Mouse (Mus musculus) forebrain, embryonic 15.5 days (tissue): ENCODE measurements at regions not wholly inside any gene's neighbourhood (a gene's known extent, or its start where the extent isn't known, plus 50 kb on each side); places are given as distances from the start of the nearest gene placed in this dataset.

Experiments
- ATAC-seq: fragments of 200-750 bp; cut with Nextera tagmentation; replicated peaks from 2 replicates; pipeline ENCODE4 v1.8.0; 2017; ENCODE audit warnings: mild to moderate bottlenecking, moderate TSS enrichment, moderate library complexity
- H3K27ac ChIP-seq: fragments of 300-500 bp; sonication (generic); replicated peaks from 2 replicates; pipeline ENCODE4 v1.5.1; 2015; ENCODE audit warnings: mild to moderate bottlenecking, inconsistent platforms
- H3K27me3 ChIP-seq: fragments of 300-500 bp; sonication (generic); 2 replicates; pipeline ENCODE4 v1.6.1; 2015; ENCODE audit warnings: inconsistent platforms
- H3K36me3 ChIP-seq: fragments of 300-500 bp; sonication (generic); 2 replicates; pipeline ENCODE4 v1.6.1; 2015; ENCODE audit warnings: mild to moderate bottlenecking, inconsistent platforms
- H3K4me1 ChIP-seq: fragments of 300-500 bp; sonication (generic); 2 replicates; pipeline ENCODE4 v1.6.1; 2015; ENCODE audit warnings: inconsistent platforms
- H3K4me2 ChIP-seq: fragments of 300-500 bp; sonication (generic); replicated peaks from 2 replicates; pipeline ENCODE4 v1.6.1; 2015; ENCODE audit warnings: mild to moderate bottlenecking, inconsistent platforms
- H3K4me3 ChIP-seq: fragments of 300-500 bp; sonication (generic); 2 replicates; pipeline ENCODE4 v1.5.1; 2015; ENCODE audit warnings: mild to moderate bottlenecking, inconsistent platforms
- H3K9ac ChIP-seq: fragments of 300-500 bp; sonication (generic); replicated peaks from 2 replicates; pipeline ENCODE4 v1.6.1; 2015; ENCODE audit warnings: mild to moderate bottlenecking, inconsistent platforms
- H3K9me3 ChIP-seq: fragments of 300-500 bp; sonication (generic); 2 replicates; pipeline ENCODE4 v1.6.1; 2016; ENCODE audit warnings: inconsistent platforms
- WGBS: fragments of 180-500 bp; shearing (Covaris S2); methylation state at CpG from one replicate; pipeline ENCODE4 v1.1.7; 2015; ENCODE audit warnings: mixed read lengths; 5-methylcytosine and 5-hydroxymethylcytosine counted together

GRCm38 (mm10) chr1:102628061-102628460, 2140.3 kb upstream of the Cdh20 start:
- no peak overlapping the region for H3K9ac ChIP-seq
- H3K4me1 ChIP-seq, result no peaks in the 10 kb centered on the region
- H3K27me3 ChIP-seq, result no peaks in the 10 kb centered on the region
- H3K9me3 ChIP-seq, result no peaks in the 10 kb centered on the region
- no peak overlapping the region for H3K4me2 ChIP-seq
- H3K27ac ChIP-seq, result no peak overlapping the region
- no peak overlapping the region for H3K4me3 ChIP-seq
- WGBS, result 76% methylated on average over 7 of the region's 7 CpGs
- H3K36me3 ChIP-seq, result no peaks in the 10 kb centered on the region
- ATAC-seq, result peak; percentile 98

- Histone ChIP-seq H3K27me3 (no peaks in the 10 kb centered on the region), H3K4me3 (no peak overlapping the region), H3K4me1 (no peaks in the 10 kb centered on the region), H3K4me2 (no peak overlapping the region), H3K36me3 (no peaks in the 10 kb centered on the region), H3K9me3 (no peaks in the 10 kb centered on the region), H3K27ac (no peak overlapping the region), H3K9ac (no peak overlapping the region)
- WGBS, result 53% methylated on average over 1 of the region's 1 CpGs
- no peak for ATAC-seq
These were observed 2123.9 kb upstream of the Cdh20 start for GRCm38 (mm10) chr1:102644379-102644778.

- Histone ChIP-seq H3K36me3 (no peaks in the 10 kb centered on the region), H3K27ac (no peak overlapping the region), H3K4me1 (no peaks in the 10 kb centered on the region), H3K4me2 (no peak overlapping the region), H3K27me3 (no peaks in the 10 kb centered on the region), H3K9me3 (no peaks in the 10 kb centered on the region), H3K4me3 (no peak overlapping the region), H3K9ac (no peak overlapping the region)
- no peak for ATAC-seq
- WGBS, result 90% methylated on average over 2 of the region's 2 CpGs
These were observed 2080.8 kb upstream of the Cdh20 start for GRCm38 (mm10) chr1:102687367-102688070.

DNA sequence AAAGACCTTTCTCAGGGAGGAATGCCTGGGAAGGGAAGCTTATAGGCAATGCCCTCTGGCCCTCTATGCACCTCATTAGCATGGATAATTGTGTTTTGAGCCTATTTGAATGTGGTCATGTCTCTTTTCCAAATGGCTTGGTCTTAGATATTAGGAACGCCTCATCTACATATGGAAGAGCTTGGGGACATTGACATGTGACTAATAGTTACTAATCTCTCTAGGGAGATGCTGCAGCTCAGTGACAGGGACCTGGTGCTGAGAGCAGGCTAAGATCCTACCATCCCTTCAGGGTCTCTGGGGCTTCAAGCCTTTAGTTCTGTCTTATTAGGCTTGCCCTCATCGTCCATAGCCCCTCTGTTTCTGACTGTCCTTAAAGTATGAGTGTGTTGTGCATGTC, 2051.9 kb upstream of the Cdh20 start:
- no peaks in the 10 kb centered on the region for H3K9me3 ChIP-seq
- no peak overlapping the region for H3K27ac ChIP-seq
- H3K36me3 ChIP-seq, result no peaks in the 10 kb centered on the region
- H3K9ac ChIP-seq, result no peak overlapping the region
- H3K4me2 ChIP-seq, result no peak overlapping the region
- no peaks in the 10 kb centered on the region for H3K27me3 ChIP-seq
- 84% methylated on average over 2 of the region's 2 CpGs for WGBS
- ATAC-seq, result no peak
- no peak overlapping the region for H3K4me3 ChIP-seq
- H3K4me1 ChIP-seq, result no peaks in the 10 kb centered on the region

DNA sequence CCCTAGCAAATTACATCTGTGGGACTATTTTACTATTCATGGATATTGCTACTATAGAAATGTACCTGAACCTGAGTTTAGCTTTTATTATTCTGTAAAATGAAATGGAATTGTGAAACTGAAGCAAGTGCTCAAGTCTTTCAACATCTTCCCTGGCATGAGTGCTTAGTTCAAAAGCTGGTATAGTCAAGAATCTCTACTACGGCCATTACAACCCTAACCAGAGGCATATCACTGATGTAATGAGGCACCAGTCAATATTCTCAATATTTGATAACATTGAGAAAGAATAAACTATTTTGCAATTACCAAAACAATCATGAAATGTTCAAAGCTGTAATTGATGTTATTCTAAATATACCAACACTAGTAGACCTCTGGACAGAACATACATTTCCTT, 2034.3 kb upstream of the Cdh20 start:
- no peak for ATAC-seq
- Histone ChIP-seq H3K27me3 (no peaks in the 10 kb centered on the region), H3K4me1 (no peaks in the 10 kb centered on the region), H3K4me3 (no peak overlapping the region), H3K9ac (no peak overlapping the region), H3K36me3 (no peaks in the 10 kb centered on the region), H3K9me3 (no peaks in the 10 kb centered on the region), H3K27ac (no peak overlapping the region), H3K4me2 (no peak overlapping the region)
- WGBS, result 94% methylated on average over 1 of the region's 1 CpGs

DNA sequence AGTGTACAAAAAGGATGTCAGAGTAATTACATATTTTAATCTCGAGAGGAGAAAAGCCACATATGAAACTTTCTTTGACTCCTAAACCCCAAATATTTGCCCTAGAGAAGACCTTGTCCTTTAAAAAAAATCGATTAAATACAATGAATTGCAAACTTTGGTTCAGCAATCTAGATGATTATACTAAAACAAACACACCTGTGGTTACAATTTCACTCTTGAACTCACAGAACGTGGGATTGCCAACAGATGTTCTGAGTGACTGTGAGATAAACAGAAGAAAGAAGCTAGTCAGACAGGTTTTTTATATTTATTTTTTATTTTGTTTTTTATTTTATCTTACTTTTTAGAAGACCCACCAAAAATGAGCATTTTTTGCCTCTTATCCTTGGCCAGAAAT, 2032.9 kb upstream of the Cdh20 start:
- no peak overlapping the region for H3K9ac ChIP-seq

DNA sequence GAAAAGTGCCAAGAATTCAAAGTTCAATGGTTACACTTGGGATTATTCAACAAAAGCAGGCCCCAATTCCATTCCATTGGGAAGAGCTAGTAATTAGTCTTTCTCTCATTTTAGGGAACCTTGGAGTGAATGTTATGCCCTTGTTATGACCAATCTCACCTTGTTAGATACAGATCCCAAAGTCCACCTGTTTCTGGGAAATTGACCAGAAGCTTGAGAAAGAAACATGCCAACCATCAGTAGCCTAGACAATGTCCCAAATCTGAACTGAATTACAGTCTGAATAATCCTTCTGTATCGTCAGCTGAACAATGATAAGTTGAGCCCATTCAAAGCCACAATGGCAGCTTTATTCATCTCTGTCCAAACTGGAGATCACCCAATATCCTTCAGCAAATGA, 2010.4 kb upstream of the Cdh20 start:
- Histone ChIP-seq H3K4me3 (no peak overlapping the region), H3K9ac (no peak overlapping the region), H3K9me3 (no peaks in the 10 kb centered on the region), H3K27ac (no peak overlapping the region), H3K4me2 (no peak overlapping the region), H3K36me3 (no peaks in the 10 kb centered on the region), H3K27me3 (no peaks in the 10 kb centered on the region), H3K4me1 (no peaks in the 10 kb centered on the region)
- WGBS, result 36% methylated on average over 1 of the region's 1 CpGs
- ATAC-seq, result no peak

More for the DNA sequence above, 2032.9 kb upstream of the Cdh20 start:
- H3K4me1 ChIP-seq, result no peaks in the 10 kb centered on the region
- no peak overlapping the region for H3K27ac ChIP-seq
- no peak overlapping the region for H3K4me3 ChIP-seq
- ATAC-seq, result no peak
- no peaks in the 10 kb centered on the region for H3K36me3 ChIP-seq
- H3K9me3 ChIP-seq, result no peaks in the 10 kb centered on the region
- no peak overlapping the region for H3K4me2 ChIP-seq
- H3K27me3 ChIP-seq, result no peaks in the 10 kb centered on the region
- 80% methylated on average over 3 of the region's 3 CpGs for WGBS
